Mouse (Mus musculus): ENCODE results near the gene Hmgn2. TPM values are rescaled to one million over a fixed set of nuclear protein-coding genes. Genes with fewer than 3 reads are reported as not detected.
A peak's percentile ranks its signal among the peaks of the same experiment; 100 is the strongest.

The Hmgn2 gene
- polyA plus RNA-seq, 1 experiment from 2014 or later = 3,245 TPM

- H3K27ac ChIP-seq (ENCODE audit: low read depth, low read length) = no peak overlapping the region
- no peak overlapping the region for H3K4me2 ChIP-seq (replicated peaks; ENCODE audit: low read depth, low read length)
- no peaks in the 10 kb centered on the region for H3K36me3 ChIP-seq (ENCODE audit: control insufficient read depth, insufficient read depth, low read length)
- ATAC-seq (ENCODE audit: low FRiP score, low TSS enrichment) = no peak
- WGBS = 85% methylated on average over 12 of the region's 12 CpGs
- no peaks in the 10 kb centered on the region for H3K9me3 ChIP-seq (ENCODE audit: control insufficient read depth, low read length)
- no peak overlapping the region for H3K4me3 ChIP-seq (ENCODE audit: low read length)
- no peaks in the 10 kb centered on the region for H3K4me1 ChIP-seq (ENCODE audit: control insufficient read depth, insufficient read depth, low read length)
- H3K27me3 ChIP-seq (ENCODE audit: control insufficient read depth, insufficient read depth, low read length) = no peaks in the 10 kb centered on the region
- H3K9ac ChIP-seq (ENCODE audit: low read depth, low read length) = no peak overlapping the region
Observed at GRCm38 (mm10) chr4:134005581-134006358, 37.3 kb upstream of the Hmgn2 start.

- no peak for ATAC-seq (ENCODE audit: low FRiP score, low TSS enrichment)
- no peaks in the 10 kb centered on the region for H3K27me3 ChIP-seq (ENCODE audit: control insufficient read depth, insufficient read depth, low read length)
- H3K4me3 ChIP-seq (ENCODE audit: low read length) = no peak overlapping the region
- peaks cover 5% of the 10 kb centered on the region; the same call in 1 of the 2 replicates for H3K4me1 ChIP-seq (ENCODE audit: control insufficient read depth, insufficient read depth, low read length)
- no peak overlapping the region for H3K9ac ChIP-seq (ENCODE audit: low read depth, low read length)
- no peak overlapping the region for H3K27ac ChIP-seq (ENCODE audit: low read depth, low read length)
- 0 out of 2 replicates have a peak, but pooled peaks cover 3% of the 10 kb centered on the region for H3K36me3 ChIP-seq (ENCODE audit: control insufficient read depth, insufficient read depth, low read length)
- no peaks in the 10 kb centered on the region for H3K9me3 ChIP-seq (ENCODE audit: control insufficient read depth, low read length)
- H3K4me2 ChIP-seq (replicated peaks; ENCODE audit: low read depth, low read length) = no peak overlapping the region
- WGBS = 69% methylated on average over 5 of the region's 5 CpGs
Observed at GRCm38 (mm10) chr4:134002903-134003302, 34.5 kb upstream of the Hmgn2 start.

DNA sequence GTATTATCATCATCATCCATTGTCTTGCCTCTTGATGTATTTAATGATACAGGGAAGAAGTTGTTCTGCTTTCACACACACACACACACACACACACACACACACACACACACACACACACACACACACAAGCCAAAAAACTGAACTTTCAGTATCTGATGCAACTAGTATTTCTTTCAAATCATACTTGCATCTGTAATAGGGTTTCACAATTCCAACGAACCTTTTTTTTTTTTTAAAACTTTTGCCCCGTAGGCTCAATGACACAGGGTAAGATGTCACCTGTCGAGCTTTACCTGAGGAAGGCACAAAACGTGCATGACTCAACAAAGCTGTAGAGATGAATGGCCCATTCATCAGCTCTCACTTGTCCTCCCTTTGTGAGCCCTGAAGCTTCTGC, 33.8 kb upstream of the Hmgn2 start:
- peaks cover 5% of the 10 kb centered on the region; the same call in 1 of the 2 replicates for H3K4me1 ChIP-seq (ENCODE audit: control insufficient read depth, insufficient read depth, low read length)
- no peak overlapping the region for H3K27ac ChIP-seq (ENCODE audit: low read depth, low read length)
- 61% methylated on average over 4 of the region's 4 CpGs for WGBS
- no peaks in the 10 kb centered on the region for H3K27me3 ChIP-seq (ENCODE audit: control insufficient read depth, insufficient read depth, low read length)
- H3K36me3 ChIP-seq (ENCODE audit: control insufficient read depth, insufficient read depth, low read length) = 0 out of 2 replicates have a peak, but pooled peaks cover 3% of the 10 kb centered on the region
- H3K9ac ChIP-seq (ENCODE audit: low read depth, low read length) = no peak overlapping the region
- H3K9me3 ChIP-seq (ENCODE audit: control insufficient read depth, low read length) = no peaks in the 10 kb centered on the region
- no peak overlapping the region for H3K4me2 ChIP-seq (replicated peaks; ENCODE audit: low read depth, low read length)
- H3K4me3 ChIP-seq (ENCODE audit: low read length) = no peak overlapping the region
- no peak for ATAC-seq (ENCODE audit: low FRiP score, low TSS enrichment)

DNA sequence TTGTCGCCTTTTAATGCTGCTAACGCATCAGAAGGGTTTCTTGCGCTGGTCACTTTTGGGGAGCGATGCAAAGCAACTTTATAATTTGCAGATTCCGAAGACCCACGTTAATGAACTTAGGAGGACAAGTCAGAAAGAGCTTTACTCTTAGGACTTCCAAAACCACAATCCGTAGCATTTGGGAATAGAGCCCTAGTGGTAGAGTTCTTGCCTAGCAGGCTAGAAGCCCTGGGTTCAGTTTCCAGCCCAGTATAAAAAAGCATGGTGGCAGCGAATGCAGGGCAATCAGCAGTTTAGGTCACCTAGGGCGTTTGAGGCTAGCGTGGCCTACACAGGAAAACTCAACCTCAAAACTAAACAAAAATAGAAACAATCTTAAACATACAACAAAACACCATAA, 33.3 kb upstream of the Hmgn2 start:
- Histone ChIP-seq H3K9me3 (ENCODE audit: control insufficient read depth, low read length) (no peaks in the 10 kb centered on the region), H3K36me3 (ENCODE audit: control insufficient read depth, insufficient read depth, low read length) (peaks cover 5% of the 10 kb centered on the region; the same call in 1 of the 2 replicates), H3K9ac (ENCODE audit: low read depth, low read length) (no peak overlapping the region), H3K27me3 (ENCODE audit: control insufficient read depth, insufficient read depth, low read length) (no peaks in the 10 kb centered on the region), H3K4me2 (replicated peaks; ENCODE audit: low read depth, low read length) (no peak overlapping the region), H3K4me1 (ENCODE audit: control insufficient read depth, insufficient read depth, low read length) (peaks cover 5% of the 10 kb centered on the region; the same call in 1 of the 2 replicates), H3K4me3 (ENCODE audit: low read length) (no peak overlapping the region), H3K27ac (ENCODE audit: low read depth, low read length) (no peak overlapping the region)
- no peak for ATAC-seq (ENCODE audit: low FRiP score, low TSS enrichment)
- 42% methylated on average over 10 of the region's 10 CpGs for WGBS

DNA sequence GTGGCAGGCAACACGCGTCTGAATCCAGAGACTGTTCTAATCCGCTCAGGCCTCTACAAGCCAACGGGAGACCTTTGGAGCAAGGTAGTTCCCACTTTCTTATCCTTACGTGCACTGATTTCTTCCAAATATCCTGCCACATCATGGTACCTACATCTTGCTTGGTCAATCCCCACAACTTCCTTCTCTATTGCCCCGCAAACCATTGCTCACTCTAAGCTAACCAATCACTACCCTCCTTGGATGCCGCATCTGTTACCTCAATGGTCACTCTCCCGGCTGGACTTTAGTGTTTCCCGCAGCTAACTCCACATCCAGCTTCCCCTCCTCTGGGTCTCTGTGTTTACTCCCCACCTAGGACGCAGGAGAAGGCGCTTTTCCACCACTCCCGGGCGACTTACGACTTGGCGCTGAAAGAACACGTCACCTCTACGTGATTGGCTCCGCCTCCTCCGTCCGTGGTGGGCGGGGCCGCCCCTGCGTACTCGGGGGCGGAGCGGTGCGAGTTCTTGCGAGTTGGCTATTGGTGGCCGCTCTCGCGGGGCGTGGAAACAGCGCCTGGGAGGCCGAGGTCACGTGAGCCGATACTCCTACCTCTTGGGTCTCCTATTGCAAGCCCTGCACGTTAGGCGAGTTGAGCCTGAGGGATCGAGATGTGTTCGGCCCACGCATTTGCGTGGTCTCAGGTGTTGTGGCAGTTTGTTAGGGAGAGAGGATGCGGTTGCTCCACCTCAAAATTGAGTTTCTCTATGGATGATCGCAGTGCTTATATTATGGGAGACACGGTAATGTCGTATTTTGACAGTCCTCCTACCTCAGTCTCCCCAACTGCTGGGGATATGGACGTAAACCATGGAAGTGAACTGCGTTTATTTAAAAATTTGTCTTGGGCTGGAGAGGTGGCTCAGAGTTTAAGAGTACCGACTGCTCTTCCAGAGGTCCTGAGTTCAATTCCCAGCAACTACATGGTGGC, 32.3 kb upstream of the Hmgn2 start, which contains the start of gene Dhdds:
Gene Dhdds, minus strand, starts transcription at position 453 of the 973 bp plus-strand sequence.
- 1% methylated on average over 49 of the region's 49 CpGs for WGBS
- H3K27ac ChIP-seq (ENCODE audit: low read depth, low read length) = no peak within 1 kb of the TSS; the same call in 1 of the 2 replicates
- ATAC-seq (ENCODE audit: low FRiP score, low TSS enrichment) = peak; percentile 99

GRCm38 (mm10) chr4:133994697-133995096, 26.2 kb upstream of the Hmgn2 start:
- no peak overlapping the region for H3K4me3 ChIP-seq (ENCODE audit: low read length)
- H3K9me3 ChIP-seq (ENCODE audit: control insufficient read depth, low read length) = no peaks in the 10 kb centered on the region
- H3K27me3 ChIP-seq (ENCODE audit: control insufficient read depth, insufficient read depth, low read length) = no peaks in the 10 kb centered on the region
- H3K9ac ChIP-seq (ENCODE audit: low read depth, low read length) = no peak overlapping the region
- 85% methylated on average over 8 of the region's 8 CpGs for WGBS
- no peak for ATAC-seq (ENCODE audit: low FRiP score, low TSS enrichment)
- peaks cover 3% of the 10 kb centered on the region; the same call in 1 of the 2 replicates for H3K4me1 ChIP-seq (ENCODE audit: control insufficient read depth, insufficient read depth, low read length)
- H3K36me3 ChIP-seq (ENCODE audit: control insufficient read depth, insufficient read depth, low read length) = peaks cover 55% of the 10 kb centered on the region
- H3K4me2 ChIP-seq (replicated peaks; ENCODE audit: low read depth, low read length) = no peak overlapping the region
- H3K27ac ChIP-seq (ENCODE audit: low read depth, low read length) = no peak overlapping the region

More for the DNA sequence above, 32.3 kb upstream of the Hmgn2 start, which contains the start of gene Dhdds:
- H3K4me2 ChIP-seq (replicated peaks; ENCODE audit: low read depth, low read length) = peak within 1 kb of the TSS; percentile 76
- peak within 1 kb of the TSS; percentile 53 for H3K4me3 ChIP-seq (ENCODE audit: low read length)
- peaks cover 14% of the 10 kb centered on the region; the same call in 1 of the 2 replicates for H3K36me3 ChIP-seq (ENCODE audit: control insufficient read depth, insufficient read depth, low read length)
- peaks cover 5% of the 10 kb centered on the region; the same call in 1 of the 2 replicates for H3K4me1 ChIP-seq (ENCODE audit: control insufficient read depth, insufficient read depth, low read length)
- H3K9me3 ChIP-seq (ENCODE audit: control insufficient read depth, low read length) = no peaks in the 10 kb centered on the region
- peak within 1 kb of the TSS; percentile 61 for H3K9ac ChIP-seq (ENCODE audit: low read depth, low read length)
- no peaks in the 10 kb centered on the region for H3K27me3 ChIP-seq (ENCODE audit: control insufficient read depth, insufficient read depth, low read length)

DNA sequence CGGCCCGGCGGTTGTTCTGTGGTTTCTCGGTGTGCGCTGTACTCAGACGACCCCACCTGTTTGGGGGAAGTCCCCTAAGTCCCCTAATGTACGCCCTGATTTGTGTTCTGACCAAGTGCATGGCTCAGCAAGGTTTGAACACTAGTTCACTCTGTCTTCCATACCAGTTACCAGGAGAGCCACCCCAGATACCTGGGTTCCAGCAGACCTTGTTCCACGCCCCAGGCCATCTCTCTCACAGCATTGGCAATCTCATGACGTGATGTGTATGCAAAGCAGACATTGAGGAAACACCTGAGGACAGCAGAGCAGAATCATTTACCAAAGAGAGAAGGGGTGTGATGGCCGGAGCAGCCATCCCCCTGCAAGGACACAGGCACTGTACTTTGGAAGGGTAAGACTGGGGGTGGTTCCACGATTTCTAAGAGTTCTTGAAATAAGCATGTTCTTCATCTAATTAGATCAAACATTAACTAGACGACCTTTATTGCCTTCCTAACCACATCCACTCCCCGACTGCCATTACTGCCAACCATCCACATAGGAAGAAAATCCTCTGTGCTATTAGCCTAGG, 22.7 kb upstream of the Hmgn2 start:
- Histone ChIP-seq H3K4me2 (replicated peaks; ENCODE audit: low read depth, low read length) (no peak overlapping the region), H3K9me3 (ENCODE audit: control insufficient read depth, low read length) (no peaks in the 10 kb centered on the region), H3K4me1 (ENCODE audit: control insufficient read depth, insufficient read depth, low read length) (no peaks in the 10 kb centered on the region), H3K27me3 (ENCODE audit: control insufficient read depth, insufficient read depth, low read length) (no peaks in the 10 kb centered on the region), H3K27ac (ENCODE audit: low read depth, low read length) (no peak overlapping the region), H3K9ac (ENCODE audit: low read depth, low read length) (no peak overlapping the region), H3K36me3 (ENCODE audit: control insufficient read depth, insufficient read depth, low read length) (peaks cover 51% of the 10 kb centered on the region), H3K4me3 (ENCODE audit: low read length) (no peak overlapping the region)
- WGBS = 90% methylated on average over 13 of the region's 13 CpGs
- ATAC-seq (ENCODE audit: low FRiP score, low TSS enrichment) = no peak

- peaks cover 52% of the 10 kb centered on the region for H3K36me3 ChIP-seq (ENCODE audit: control insufficient read depth, insufficient read depth, low read length)
- 72% methylated on average over 4 of the region's 4 CpGs for WGBS
- no peaks in the 10 kb centered on the region for H3K27me3 ChIP-seq (ENCODE audit: control insufficient read depth, insufficient read depth, low read length)
- no peak for ATAC-seq (ENCODE audit: low FRiP score, low TSS enrichment)
- no peak overlapping the region for H3K27ac ChIP-seq (ENCODE audit: low read depth, low read length)
- H3K4me2 ChIP-seq (replicated peaks; ENCODE audit: low read depth, low read length) = no peak overlapping the region
- H3K4me3 ChIP-seq (ENCODE audit: low read length) = no peak overlapping the region
- no peak overlapping the region for H3K9ac ChIP-seq (ENCODE audit: low read depth, low read length)
- H3K9me3 ChIP-seq (ENCODE audit: control insufficient read depth, low read length) = no peaks in the 10 kb centered on the region
- H3K4me1 ChIP-seq (ENCODE audit: control insufficient read depth, insufficient read depth, low read length) = no peaks in the 10 kb centered on the region
Observed at GRCm38 (mm10) chr4:133990035-133990434, 21.6 kb upstream of the Hmgn2 start.

All from kidney, embryonic 14.5 days (tissue).